Mouse (Mus musculus) activated CD4-positive, CD25-positive, alpha-beta regulatory T cell, adult 4 months (primary cell): Measurements from ENCODE around the gene Ttc21a. TPM values are rescaled to one million over a fixed set of nuclear protein-coding genes. Genes with fewer than 3 reads are reported as not detected.
"Not testable (repeated sequence)": the region's sequence is repeated elsewhere in the genome, so short reads cannot be mapped to it uniquely, and the experiment has no call there.

ENCODE experiments used
- ATAC-seq: one replicate; pipeline ENCODE4 v1.8.0; 2017
- polyA plus RNA-seq, 2 experiments: library from polyadenylated mRNA; unstranded; fragments of 100-300 nt; shearing (Covaris generic); gene quantifications; one replicate each; pipeline ENCODE4 v1.2.1; 2017

The Ttc21a gene
- polyA plus RNA-seq, 2 experiments from 2014 or later: not detected

GRCm38 (mm10) chr9:119999636-120000035 lies 62.2 kb downstream of the Ttc21a start:
- no peak for ATAC-seq

- ATAC-seq: no peak
Measured at GRCm38 (mm10) chr9:120000761-120001160, 63.4 kb downstream of the Ttc21a start.

GRCm38 (mm10) chr9:120001945-120002725 lies 64.7 kb downstream of the Ttc21a start:
- ATAC-seq: peak; percentile 84

- ATAC-seq: no peak
Measured at GRCm38 (mm10) chr9:120002893-120003292, 65.5 kb downstream of the Ttc21a start.

DNA sequence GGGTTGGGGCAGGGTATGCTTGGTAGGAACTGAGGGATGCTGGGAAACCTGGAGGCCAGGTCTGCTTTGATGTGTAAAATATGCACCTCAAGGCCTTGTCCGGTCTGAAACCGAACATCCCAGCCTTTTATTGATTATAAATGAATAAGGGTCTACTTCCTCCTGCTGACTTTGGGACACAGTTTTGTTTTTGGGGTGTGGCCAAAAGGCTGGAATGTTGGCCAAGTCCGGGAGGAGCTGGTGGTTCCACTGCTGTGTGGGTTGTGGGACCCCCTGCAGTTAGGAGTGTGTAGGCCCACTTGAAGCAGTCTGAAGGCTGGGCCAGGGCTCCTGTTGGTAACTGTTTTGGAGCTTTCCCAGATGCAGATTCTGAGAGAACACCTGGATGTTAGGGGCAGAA lies 68.5 kb downstream of the Ttc21a start:
- ATAC-seq: no peak

GRCm38 (mm10) chr9:120007833-120008232 lies 70.4 kb downstream of the Ttc21a start:
- ATAC-seq: no peak

- no peak for ATAC-seq
Measured at GRCm38 (mm10) chr9:120009226-120009841, 71.9 kb downstream of the Ttc21a start.

- no peak for ATAC-seq
Measured at GRCm38 (mm10) chr9:120009871-120010270, 72.5 kb downstream of the Ttc21a start.

DNA sequence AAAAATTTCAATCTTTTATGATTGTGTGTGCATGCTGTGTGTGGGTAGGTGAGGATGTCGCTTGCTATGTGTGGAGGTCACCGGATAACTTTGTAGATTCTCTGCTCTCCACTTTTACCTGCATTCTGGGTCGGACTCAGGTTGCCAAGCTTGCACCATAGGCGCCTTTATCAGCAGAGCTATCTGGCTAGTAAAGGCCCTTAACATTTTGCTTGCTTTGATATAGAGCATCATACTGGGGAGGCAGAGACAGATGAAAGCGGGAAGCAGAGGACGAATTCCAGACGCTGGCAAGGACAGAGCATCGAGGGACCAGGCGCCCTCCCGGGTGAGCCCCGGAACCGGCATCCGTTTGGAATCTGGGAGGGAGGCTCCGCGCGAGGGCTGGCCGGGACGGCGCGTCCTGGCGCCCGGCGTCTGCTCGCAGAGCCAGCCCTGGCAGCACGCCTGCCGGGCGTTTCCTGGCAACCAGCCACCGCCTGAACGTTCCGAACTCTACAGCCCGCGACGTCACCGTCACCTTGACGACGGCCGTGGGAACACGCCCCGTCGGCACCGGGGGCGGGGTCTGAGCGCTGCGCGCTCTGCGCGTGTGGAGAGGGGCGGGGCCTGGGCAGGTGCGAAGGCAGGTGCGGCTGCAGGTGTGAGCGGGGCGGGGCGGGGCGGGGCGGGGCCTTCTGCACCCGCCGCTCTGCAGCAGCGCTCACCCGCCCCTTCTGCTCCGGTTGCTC lies 73.5 kb downstream of the Ttc21a start:
- peak; percentile 97 for ATAC-seq

DNA sequence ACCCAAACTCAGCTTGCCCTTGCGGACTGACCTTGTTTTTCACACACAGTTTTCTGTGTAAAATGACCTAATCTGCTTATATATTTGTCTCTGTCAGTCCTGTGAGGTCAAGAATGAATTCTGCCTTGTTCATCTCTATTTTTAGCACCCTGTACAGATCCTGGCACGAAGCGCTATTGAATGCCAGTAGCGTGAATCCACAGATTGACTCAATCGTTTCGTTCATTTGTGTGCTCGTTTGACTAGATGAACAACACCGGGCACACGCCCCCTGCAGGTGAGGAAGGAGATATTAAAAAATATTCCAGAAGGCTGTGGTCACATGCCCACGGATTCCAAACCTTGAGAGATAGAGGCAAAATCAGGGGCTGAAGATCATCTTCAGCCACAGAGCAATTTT lies 74.1 kb downstream of the Ttc21a start:
- peak; percentile 31 for ATAC-seq

- not testable (repeated sequence) for ATAC-seq
Measured at GRCm38 (mm10) chr9:120012161-120012560, 74.8 kb downstream of the Ttc21a start.

GRCm38 (mm10) chr9:120012781-120013180 lies 75.4 kb downstream of the Ttc21a start:
- no peak for ATAC-seq

- no peak for ATAC-seq
Measured at GRCm38 (mm10) chr9:120013251-120013820, 75.9 kb downstream of the Ttc21a start.

DNA sequence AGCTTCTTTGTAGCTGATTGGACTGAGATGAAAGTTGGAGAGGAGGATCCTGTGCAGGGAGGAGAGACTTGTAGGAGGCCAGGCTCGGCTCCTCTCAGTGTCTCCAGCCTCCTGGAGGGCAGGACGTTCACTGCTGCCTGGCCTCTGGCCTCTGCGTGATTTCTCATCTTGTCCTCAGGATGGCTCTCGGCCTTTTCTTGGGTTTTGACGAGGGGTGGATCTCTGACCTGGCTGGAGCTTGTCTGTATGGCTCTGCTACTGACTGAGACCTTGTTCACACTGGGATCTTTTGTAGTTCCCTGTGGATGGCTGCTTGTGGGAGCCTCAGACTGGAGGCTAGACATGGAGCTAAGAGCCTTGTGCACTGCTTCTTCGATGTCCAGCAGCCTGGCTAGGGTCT lies 77.4 kb downstream of the Ttc21a start:
- ATAC-seq: no peak

- no peak for ATAC-seq
Measured at GRCm38 (mm10) chr9:120016956-120017355, 79.5 kb downstream of the Ttc21a start.

Other genes starting within 250 kb of the Ttc21a start
- not detected for gene Scn10a, start 218.3 kb upstream of the Ttc21a start, polyA plus RNA-seq
- gene Scn11a, start 112.2 kb upstream of the Ttc21a start, polyA plus RNA-seq: under 1 TPM; 0.57 to 0.78 TPM
- gene Wdr48, start 42.7 kb upstream of the Ttc21a start, polyA plus RNA-seq: 10 to 100 TPM; 34.4 to 34.5 TPM
- 1 to 10 TPM; 3.9 to 4.6 TPM for gene Gorasp1, start within 50 bp of the Ttc21a start, polyA plus RNA-seq
- gene Csrnp1, start 47.1 kb downstream of the Ttc21a start, polyA plus RNA-seq: 10 to 100 TPM; 29.0 to 41.9 TPM
- not detected for gene Xirp1, start 86.0 kb downstream of the Ttc21a start, polyA plus RNA-seq
- under 1 TPM in 1 of 2 experiments, not detected in 1; 0.43 TPM for gene Cx3cr1, start 132.3 kb downstream of the Ttc21a start, polyA plus RNA-seq
- 10 to 100 TPM; 72.0 to 97.2 TPM for gene Ccr8, start 154.5 kb downstream of the Ttc21a start, polyA plus RNA-seq
- gene Slc25a38, start 172.8 kb downstream of the Ttc21a start, polyA plus RNA-seq: 10 to 100 TPM; 17.7 to 19.2 TPM
- gene Rpsa, start 190.1 kb downstream of the Ttc21a start, polyA plus RNA-seq: 1,000 to 10,000 TPM; 3,266 to 3,639 TPM
- not detected for gene Mobp, start 212.1 kb downstream of the Ttc21a start, polyA plus RNA-seq